Mouse (Mus musculus) heart, embryonic 10.5 days (tissue): Measurements from ENCODE around the gene Ylpm1. TPM values are rescaled to one million over a fixed set of nuclear protein-coding genes. Genes with fewer than 3 reads are reported as not detected.

Experiments
- DNase-seq: peaks from one replicate; pipeline ENCODE4 v3.0.0-alpha.2; 2017; ENCODE audit warnings: low spot score
- H3K27ac ChIP-seq: fragments of 300-500 bp; sonication (generic); 2 replicates; pipeline ENCODE4 v1.5.1; 2016; ENCODE audit warnings: mild to moderate bottlenecking
- H3K27me3 ChIP-seq: fragments of 300-500 bp; sonication (generic); 2 replicates; pipeline ENCODE4 v1.6.1; 2016; ENCODE audit warnings: mild to moderate bottlenecking; ENCODE audit not compliant: poor library complexity, insufficient read depth, severe bottlenecking
- H3K36me3 ChIP-seq: fragments of 300-500 bp; sonication (generic); 2 replicates; pipeline ENCODE4 v1.6.1; 2016; ENCODE audit warnings: mild to moderate bottlenecking, moderate library complexity
- H3K4me1 ChIP-seq: fragments of 300-500 bp; sonication (generic); 2 replicates; pipeline ENCODE4 v1.6.1; 2016; ENCODE audit warnings: mild to moderate bottlenecking
- H3K4me3 ChIP-seq: fragments of 300-500 bp; sonication (generic); 2 replicates; pipeline ENCODE4 v1.5.1; 2016; ENCODE audit warnings: mild to moderate bottlenecking, moderate library complexity
- H3K9me3 ChIP-seq: fragments of 300-500 bp; sonication (generic); 2 replicates; pipeline ENCODE4 v1.6.1; 2016; ENCODE audit warnings: mild to moderate bottlenecking, moderate library complexity
- WGBS: fragments of 180-500 bp; shearing (Covaris S2); methylation state at CpG from one replicate; pipeline ENCODE4 v1.1.7; 2016; 5-methylcytosine and 5-hydroxymethylcytosine counted together
- polyA plus RNA-seq: library from polyadenylated mRNA; unstranded; fragments of >200 nt; fragmentation: Nextera tagmentation; extraction: Ambion mirVana; gene quantifications from 2 replicates; pipeline ENCODE4 v1.2.1, GENCODE M21; 2016

The Ylpm1 gene
- polyA plus RNA-seq, 1 experiment from 2014 or later, result 28.7 TPM

DNA sequence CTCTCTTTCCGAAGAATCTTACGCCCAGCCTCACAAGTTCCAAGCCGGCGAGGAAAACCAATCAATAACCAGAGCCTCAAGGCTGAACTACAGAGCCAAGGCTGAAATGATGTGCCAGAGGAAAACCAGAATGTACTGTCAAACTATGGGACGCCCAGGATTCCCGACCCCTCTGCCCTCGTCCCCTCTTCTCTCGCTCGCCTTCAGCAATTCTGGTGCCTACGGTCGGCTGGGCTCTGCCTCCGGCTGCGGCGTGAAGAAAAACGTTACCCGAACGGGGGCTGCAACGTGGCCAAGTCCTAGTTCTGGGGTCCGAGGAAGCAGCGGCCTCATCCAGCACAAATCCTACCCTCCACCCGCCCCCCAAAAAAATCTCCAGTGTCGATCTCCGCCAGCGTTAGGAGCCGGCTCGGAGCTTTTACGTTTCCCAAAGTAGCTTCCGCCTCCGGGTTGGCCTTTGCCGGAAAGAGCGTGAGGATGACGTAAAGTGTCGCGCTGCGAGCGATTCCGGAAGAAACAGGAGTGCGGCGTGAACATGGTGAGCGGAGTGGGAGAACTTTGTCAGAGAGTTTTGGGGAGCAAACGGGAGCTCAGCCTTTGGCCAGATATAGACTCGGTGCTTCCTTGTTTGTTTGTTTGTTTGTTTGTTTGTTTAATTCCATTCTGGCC lies 25.6 kb upstream of the Ylpm1 start, which contains the start of the genes Fcf1 and Arel1:
Fcf1 (plus strand) TSS at position 470 of the 669 bp plus-strand sequence.
Arel1 (minus strand) TSS at position 473 of the 669 bp plus-strand sequence.
- DNase-seq, result peak; percentile 94
- peaks cover 22% of the 10 kb centered on the region for H3K36me3 ChIP-seq
- under 1% methylated on average over 42 of the region's 42 CpGs for WGBS
- no peaks in the 10 kb centered on the region for H3K27me3 ChIP-seq
- H3K9me3 ChIP-seq, result no peaks in the 10 kb centered on the region
- peaks cover 15% of the 10 kb centered on the region for H3K4me1 ChIP-seq
- H3K4me3 ChIP-seq, result peak within 1 kb of the TSS; percentile 91
- H3K27ac ChIP-seq, result peak within 1 kb of the TSS; percentile 88

DNA sequence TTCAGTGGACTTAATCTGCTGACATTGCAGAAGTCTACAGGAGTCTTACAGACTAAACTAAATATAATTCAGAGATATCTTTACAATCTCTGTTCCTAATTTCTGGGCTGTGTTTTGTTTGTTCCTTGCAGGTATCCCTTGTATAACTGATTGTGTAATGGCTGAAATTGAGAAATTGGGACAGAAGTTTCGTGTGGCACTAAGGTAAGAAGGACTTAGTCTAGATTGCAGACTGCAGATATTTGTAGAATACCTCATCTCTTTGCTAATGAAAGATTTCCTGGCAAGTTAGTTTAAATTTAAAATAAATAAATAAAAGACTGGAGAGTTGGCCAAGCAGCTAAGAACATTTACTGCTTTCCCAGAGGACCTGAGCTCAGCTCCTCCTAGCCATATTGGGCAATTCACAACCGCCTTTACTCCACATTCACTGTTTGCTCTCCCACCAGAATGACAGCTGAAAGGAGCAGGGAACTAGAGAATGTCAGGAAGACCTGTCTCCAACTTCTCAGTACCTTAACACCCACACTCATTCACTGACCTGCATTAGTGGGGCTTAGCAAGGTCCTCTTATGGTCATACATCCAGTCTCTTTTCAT lies 16.8 kb upstream of the Ylpm1 start:
- no peaks in the 10 kb centered on the region for H3K4me1 ChIP-seq

DNA sequence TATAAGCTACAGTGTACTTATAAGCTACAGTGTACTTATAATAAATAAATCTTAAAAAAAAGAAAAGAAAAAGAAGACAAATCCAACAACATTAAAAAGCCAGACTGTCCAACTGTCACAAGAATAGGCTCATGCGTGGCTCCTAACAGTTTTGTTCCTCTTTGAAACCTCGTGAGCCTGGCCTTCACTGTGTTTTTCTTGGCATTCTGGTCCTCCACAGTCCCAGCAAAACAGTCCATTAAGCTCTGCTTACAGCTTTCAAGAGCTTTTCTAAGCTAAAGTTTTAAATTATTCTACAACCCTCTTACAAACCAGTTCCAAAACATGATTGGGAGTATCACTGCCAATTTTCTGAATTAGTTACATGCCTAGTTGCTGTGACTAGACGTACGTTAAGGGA lies 6.7 kb upstream of the Ylpm1 start:
- H3K4me1 ChIP-seq, result no peaks in the 10 kb centered on the region
- H3K4me3 ChIP-seq, result no peak overlapping the region
- 67% methylated on average over 4 of the region's 4 CpGs for WGBS
- no peaks in the 10 kb centered on the region for H3K9me3 ChIP-seq
- H3K36me3 ChIP-seq, result peaks cover 5% of the 10 kb centered on the region; the same call in 1 of the 2 replicates
- H3K27ac ChIP-seq, result no peak overlapping the region
- H3K27me3 ChIP-seq, result no peaks in the 10 kb centered on the region
- DNase-seq, result no peak

More for the DNA sequence above, 16.8 kb upstream of the Ylpm1 start:
- H3K27me3 ChIP-seq, result no peaks in the 10 kb centered on the region
- no peak overlapping the region for H3K4me3 ChIP-seq
- no peak overlapping the region for H3K27ac ChIP-seq
- peaks cover 94% of the 10 kb centered on the region for H3K36me3 ChIP-seq
- no peaks in the 10 kb centered on the region for H3K9me3 ChIP-seq
- DNase-seq, result no peak
- WGBS, result 88% methylated on average over 2 of the region's 2 CpGs

DNA sequence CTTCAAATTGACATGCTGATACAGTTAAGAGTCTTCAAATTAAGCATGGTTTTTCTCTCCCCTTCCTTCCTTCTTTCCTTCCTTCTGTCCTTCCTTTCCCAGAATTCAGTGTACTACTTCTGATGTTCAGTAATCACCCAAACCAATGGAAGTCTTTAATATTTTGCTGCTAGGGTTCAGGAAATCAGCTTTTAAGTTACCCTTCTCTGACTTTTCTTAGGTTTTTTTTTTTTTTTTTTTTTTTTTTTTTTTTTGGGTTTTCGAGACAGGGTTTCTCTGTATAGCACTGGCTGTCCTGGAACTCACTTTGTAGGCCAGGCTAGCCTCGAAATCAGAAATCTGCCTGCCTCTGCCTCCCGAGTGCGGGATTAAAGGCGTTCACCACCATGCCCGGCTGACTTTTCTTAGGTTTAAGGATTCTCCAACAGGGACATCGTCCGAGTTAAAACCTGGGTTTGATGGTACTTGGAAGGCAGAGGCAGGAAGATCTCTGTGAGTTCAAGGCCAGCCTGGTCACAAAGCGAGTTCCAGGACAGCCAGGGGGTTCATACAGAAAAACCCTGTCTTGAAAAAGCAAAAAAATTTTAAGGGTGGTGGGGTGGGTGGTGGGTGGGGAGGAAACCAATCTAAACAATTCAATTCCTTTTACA lies 884 bp upstream of the Ylpm1 start:
- 89% methylated on average over 9 of the region's 9 CpGs for WGBS
- DNase-seq, result peak; percentile 63
- peak overlapping the region; percentile 98 for H3K27ac ChIP-seq
- H3K4me1 ChIP-seq, result peaks cover 25% of the 10 kb centered on the region
- H3K9me3 ChIP-seq, result no peaks in the 10 kb centered on the region
- peak overlapping the region; percentile 94; the same call in 1 of the 2 replicates for H3K4me3 ChIP-seq
- H3K36me3 ChIP-seq, result 0 out of 2 replicates have a peak, but pooled peaks cover 3% of the 10 kb centered on the region
- no peaks in the 10 kb centered on the region for H3K27me3 ChIP-seq

DNA sequence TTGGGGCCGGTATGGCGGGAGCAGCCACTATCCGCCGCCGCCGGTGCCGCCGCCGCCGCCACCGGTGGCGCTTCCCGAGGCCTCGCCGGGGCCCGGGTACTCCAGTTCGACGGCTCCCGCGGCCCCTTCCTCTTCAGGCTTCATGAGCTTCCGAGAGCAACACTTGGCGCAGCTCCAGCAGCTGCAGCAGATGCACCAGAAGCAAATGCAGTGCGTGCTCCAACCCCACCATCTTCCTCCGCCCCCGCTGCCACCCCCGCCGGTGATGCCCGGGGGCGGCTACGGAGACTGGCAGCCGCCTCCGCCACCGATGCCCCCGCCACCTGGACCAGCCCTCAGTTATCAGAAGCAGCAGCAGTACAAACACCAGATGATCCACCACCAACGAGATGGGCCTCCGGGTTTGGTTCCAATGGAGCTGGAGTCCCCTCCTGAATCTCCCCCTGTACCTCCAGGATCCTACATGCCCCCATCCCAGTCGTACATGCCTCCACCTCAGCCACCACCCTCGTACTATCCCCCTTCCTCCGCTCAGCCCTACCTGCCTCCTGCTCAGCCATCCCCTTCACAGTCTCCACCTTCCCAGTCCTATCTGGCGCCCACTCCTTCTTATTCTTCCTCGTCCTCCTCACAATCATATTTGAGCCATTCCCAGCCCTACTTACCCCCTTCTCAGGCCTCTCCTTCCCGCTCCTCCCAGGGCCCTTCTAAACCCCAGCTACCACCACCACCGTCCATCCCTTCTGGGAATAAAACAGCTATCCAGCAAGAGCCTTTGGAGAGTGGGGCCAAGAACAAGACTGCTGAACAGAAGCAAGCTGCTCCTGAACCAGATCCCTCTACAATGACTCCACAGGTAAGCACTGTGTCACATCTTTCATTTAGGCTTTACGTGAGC lies 629 bp downstream of the Ylpm1 start:
- DNase-seq, result peak; percentile 79
- Histone ChIP-seq H3K27me3 (no peaks in the 10 kb centered on the region), H3K36me3 (peaks cover 6% of the 10 kb centered on the region; the same call in 1 of the 2 replicates), H3K4me1 (peaks cover 25% of the 10 kb centered on the region), H3K9me3 (no peaks in the 10 kb centered on the region), H3K27ac (peak overlapping the region; percentile 98), H3K4me3 (peak overlapping the region; percentile 94)
- WGBS, result under 1% methylated on average over 43 of the region's 44 CpGs

DNA sequence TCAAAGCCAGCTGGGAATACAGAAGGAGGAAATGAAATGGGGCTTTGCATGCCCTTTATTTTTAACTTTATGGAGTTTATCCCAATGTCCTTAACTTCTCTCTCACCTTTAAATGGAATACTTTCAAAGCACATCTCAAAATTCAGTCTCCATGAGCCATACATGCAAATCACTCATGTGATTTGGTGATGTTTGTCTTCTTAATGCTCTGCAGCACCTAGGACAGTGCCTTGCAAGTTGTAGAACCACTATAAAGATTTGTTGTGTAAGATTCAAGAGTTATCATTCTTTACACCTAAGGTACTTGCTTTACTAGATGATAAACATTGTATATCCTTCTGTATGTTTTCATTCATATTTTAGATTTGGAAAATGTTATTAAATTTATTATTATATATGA lies 2.9 kb downstream of the Ylpm1 start:
- Histone ChIP-seq H3K9me3 (no peaks in the 10 kb centered on the region), H3K27ac (no peak overlapping the region), H3K36me3 (peaks cover 15% of the 10 kb centered on the region), H3K4me3 (peak overlapping the region; percentile 94; the same call in 1 of the 2 replicates), H3K27me3 (no peaks in the 10 kb centered on the region), H3K4me1 (peaks cover 25% of the 10 kb centered on the region)
- DNase-seq, result no peak

DNA sequence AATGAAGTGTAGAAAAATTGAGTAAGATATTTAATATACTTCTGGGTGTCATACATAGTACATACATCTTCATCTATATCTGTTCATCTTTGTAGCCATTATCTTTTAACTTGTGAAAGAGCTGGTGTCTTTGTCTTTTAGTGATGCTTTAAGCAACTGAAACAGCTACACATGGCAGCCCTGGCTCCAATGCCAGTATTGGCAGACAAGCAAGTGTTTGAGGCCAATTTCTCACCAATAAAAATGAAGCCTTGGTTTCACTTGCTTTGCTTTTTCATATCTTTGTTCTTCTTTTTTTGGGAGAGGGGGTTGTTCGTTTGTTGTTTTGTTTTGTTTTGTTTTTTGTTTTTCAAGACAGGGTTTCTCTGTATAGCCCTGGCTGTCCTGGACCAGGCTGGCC lies 10.1 kb downstream of the Ylpm1 start:
- Histone ChIP-seq H3K36me3 (peaks cover 24% of the 10 kb centered on the region), H3K27me3 (no peaks in the 10 kb centered on the region), H3K4me1 (no peaks in the 10 kb centered on the region), H3K9me3 (no peaks in the 10 kb centered on the region), H3K27ac (no peak overlapping the region), H3K4me3 (no peak overlapping the region)
- 84% methylated on average over 1 of the region's 1 CpGs for WGBS
- no peak for DNase-seq

DNA sequence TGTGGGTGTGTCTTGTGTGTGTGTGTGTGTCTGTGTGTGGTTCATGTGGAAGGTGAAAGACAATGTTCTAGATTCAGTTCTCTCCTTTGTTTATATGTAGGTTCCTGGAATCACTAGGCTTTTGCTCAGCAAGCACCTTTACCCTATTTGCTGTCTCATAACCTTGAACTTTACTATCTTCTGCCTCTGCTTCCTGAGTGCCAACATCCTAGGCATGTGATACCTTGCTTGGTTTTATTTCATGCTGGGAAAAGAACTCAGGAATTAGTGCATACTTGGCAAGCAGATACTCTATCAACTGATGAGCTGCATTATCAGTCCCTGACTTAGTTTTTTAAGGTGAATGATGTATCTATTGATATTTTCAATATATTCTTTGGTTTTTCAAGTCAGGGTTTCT lies 10.9 kb downstream of the Ylpm1 start:
- H3K27me3 ChIP-seq, result no peaks in the 10 kb centered on the region
- H3K9me3 ChIP-seq, result no peaks in the 10 kb centered on the region
- no peak overlapping the region for H3K27ac ChIP-seq
- no peak overlapping the region for H3K4me3 ChIP-seq
- H3K36me3 ChIP-seq, result peaks cover 30% of the 10 kb centered on the region
- DNase-seq, result no peak
- no peaks in the 10 kb centered on the region for H3K4me1 ChIP-seq

DNA sequence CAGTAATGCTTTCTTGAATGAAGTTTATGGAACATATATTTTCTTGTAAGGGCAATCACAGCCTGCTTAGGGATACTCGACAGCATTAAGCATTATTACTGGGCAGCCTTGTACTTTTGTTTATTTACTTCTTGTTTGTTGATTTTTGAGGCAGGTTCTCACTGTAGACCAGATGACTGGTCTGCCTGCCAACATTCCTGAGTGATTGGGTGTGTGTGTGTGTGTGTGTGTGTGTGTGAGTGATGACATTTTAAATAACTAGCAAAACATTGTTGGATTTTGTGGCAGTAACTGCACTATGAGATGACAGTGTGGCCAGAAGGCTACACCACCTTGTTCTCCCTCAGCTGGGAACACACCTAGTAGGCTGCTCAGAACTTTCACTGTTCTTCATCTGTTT lies 13.7 kb downstream of the Ylpm1 start:
- H3K9me3 ChIP-seq, result no peaks in the 10 kb centered on the region
- no peaks in the 10 kb centered on the region for H3K4me1 ChIP-seq
- H3K36me3 ChIP-seq, result peaks cover 42% of the 10 kb centered on the region
- no peak overlapping the region for H3K27ac ChIP-seq
- WGBS, result 86% methylated on average over 1 of the region's 1 CpGs
- H3K27me3 ChIP-seq, result no peaks in the 10 kb centered on the region
- DNase-seq, result no peak
- no peak overlapping the region for H3K4me3 ChIP-seq

DNA sequence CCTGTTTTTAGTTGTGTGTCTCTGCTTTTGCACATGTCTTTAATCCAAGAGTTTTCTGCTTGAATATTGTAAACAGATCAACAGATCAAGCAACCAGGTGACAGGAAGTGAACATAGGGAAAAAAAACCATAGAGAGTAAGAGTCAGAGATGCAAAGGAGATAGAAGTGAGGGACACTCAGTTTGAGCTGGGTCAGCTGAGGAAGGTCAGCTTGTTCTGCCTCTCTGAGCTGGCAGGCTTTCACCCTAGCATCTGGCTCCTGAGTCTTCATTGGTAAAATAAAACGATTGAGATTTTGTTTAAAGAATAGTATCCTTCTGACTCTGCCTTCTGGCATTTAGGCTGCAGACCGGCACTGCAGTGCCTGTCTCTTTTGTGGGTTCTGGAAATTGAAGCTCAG lies 14.4 kb downstream of the Ylpm1 start:
- Histone ChIP-seq H3K4me1 (no peaks in the 10 kb centered on the region), H3K36me3 (peaks cover 43% of the 10 kb centered on the region), H3K4me3 (no peak overlapping the region), H3K27ac (no peak overlapping the region), H3K27me3 (no peaks in the 10 kb centered on the region), H3K9me3 (no peaks in the 10 kb centered on the region)
- no peak for DNase-seq
- WGBS, result 86% methylated on average over 2 of the region's 2 CpGs

DNA sequence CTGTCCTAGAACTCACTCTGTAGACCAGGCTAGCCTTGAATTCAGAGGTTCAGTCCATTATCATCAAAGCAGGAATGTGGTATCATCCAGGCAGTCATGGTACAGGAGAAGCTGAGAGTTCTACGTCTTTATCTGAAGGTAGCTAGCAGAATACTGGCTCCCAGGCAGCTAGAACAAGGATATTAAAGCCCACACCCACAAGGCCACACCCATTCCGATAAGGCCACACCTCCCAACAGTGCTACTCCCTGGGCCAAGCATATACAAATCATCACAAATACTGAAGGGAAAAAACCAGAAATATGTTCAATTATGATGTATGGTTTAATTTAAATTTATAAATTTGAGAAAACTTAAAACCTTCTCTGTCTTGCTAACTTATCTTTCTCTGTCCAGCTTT lies 16.1 kb downstream of the Ylpm1 start:
- 78% methylated on average over 2 of the region's 2 CpGs for WGBS
- peaks cover 56% of the 10 kb centered on the region for H3K36me3 ChIP-seq
- no peaks in the 10 kb centered on the region for H3K9me3 ChIP-seq
- no peak overlapping the region for H3K27ac ChIP-seq
- no peaks in the 10 kb centered on the region for H3K4me1 ChIP-seq
- H3K27me3 ChIP-seq, result no peaks in the 10 kb centered on the region
- no peak for DNase-seq
- no peak overlapping the region for H3K4me3 ChIP-seq

DNA sequence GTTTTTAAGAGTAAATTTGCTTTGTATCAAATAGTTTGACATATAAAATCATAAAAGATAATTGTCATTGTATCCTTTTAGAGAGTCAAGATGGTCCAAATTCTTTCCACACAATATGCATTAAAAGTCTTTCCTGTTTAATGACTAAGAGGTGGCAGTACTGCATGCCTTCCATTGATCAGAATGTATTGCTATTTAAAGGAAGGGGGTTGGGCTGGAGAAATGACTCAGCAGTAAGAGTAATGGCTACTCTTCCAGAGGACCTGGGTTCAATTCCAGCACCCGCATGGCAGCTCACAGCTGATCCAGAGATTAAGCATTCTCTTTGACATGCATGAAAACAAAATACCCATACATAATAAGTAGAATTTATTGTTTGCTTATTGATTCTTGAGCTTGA lies 25.9 kb downstream of the Ylpm1 start:
- Histone ChIP-seq H3K36me3 (no peaks in the 10 kb centered on the region), H3K27ac (no peak overlapping the region), H3K4me3 (no peak overlapping the region), H3K4me1 (no peaks in the 10 kb centered on the region), H3K27me3 (no peaks in the 10 kb centered on the region), H3K9me3 (no peaks in the 10 kb centered on the region)
- no peak for DNase-seq
- WGBS, result 86% methylated on average over 1 of the region's 1 CpGs
